Mouse (Mus musculus) bone marrow macrophage, adult 2 months (primary cell): ENCODE data around the gene Car9. TPM values are rescaled to one million over a fixed set of nuclear protein-coding genes. Genes with fewer than 3 reads are reported as not detected.

Experiments
- H3K27ac ChIP-seq: 2 replicates; pipeline ENCODE4 v1.5.1; 2012; ENCODE audit warnings: low read depth, low read length; ENCODE audit not compliant: insufficient read depth
- H3K4me1 ChIP-seq: 2 replicates; pipeline ENCODE4 v1.6.1; 2012; ENCODE audit warnings: low read length; ENCODE audit not compliant: control insufficient read depth, insufficient read depth
- H3K4me3 ChIP-seq: 2 replicates; pipeline ENCODE4 v1.5.1; 2012; ENCODE audit warnings: mild to moderate bottlenecking, low read length, moderate library complexity; ENCODE audit not compliant: insufficient read depth
- CTCF ChIP-seq: IDR thresholded peaks from 2 replicates; pipeline ENCODE4 v1.5.1; 2012; ENCODE audit warnings: low read depth, mild to moderate bottlenecking, low read length, moderate library complexity
- POLR2A ChIP-seq: IDR thresholded peaks from 2 replicates; pipeline ENCODE4 v1.6.1; 2012; ENCODE audit warnings: mild to moderate bottlenecking, low read depth, low read length, borderline replicate concordance
- polyA plus RNA-seq: library from polyadenylated mRNA; stranded (reverse); fragments of >200 nt; gene quantifications from 2 replicates; pipeline ENCODE4 v1.2.4, GENCODE M21; 2012; ENCODE audit not compliant: missing spikeins, insufficient read depth, insufficient read length

Gene Car9
- polyA plus RNA-seq, 1 experiment, result 6.0 TPM

- H3K4me3 ChIP-seq, result no peak overlapping the region
- H3K4me1 ChIP-seq, result peaks cover 5% of the 10 kb centered on the region
- TF ChIP-seq POLR2A (no peak), CTCF (no peak)
- H3K27ac ChIP-seq, result no peak overlapping the region
Measured at GRCm38 (mm10) chr4:43506074-43506473, 692 bp upstream of the Car9 start.

- no peak for TF ChIP-seq CTCF
- no peak for TF ChIP-seq POLR2A
- peaks cover 5% of the 10 kb centered on the region for H3K4me1 ChIP-seq
- peak overlapping the region; percentile 68 for H3K4me3 ChIP-seq
- no peak overlapping the region for H3K27ac ChIP-seq
Measured at GRCm38 (mm10) chr4:43507938-43508665, 1.3 kb downstream of the Car9 start.

GRCm38 (mm10) chr4:43508666-43508997, 1.9 kb downstream of the Car9 start:
- no peak for TF ChIP-seq CTCF
- TF ChIP-seq POLR2A, result no peak
- Histone ChIP-seq H3K4me3 (peak overlapping the region; percentile 68), H3K27ac (no peak overlapping the region), H3K4me1 (peaks cover 5% of the 10 kb centered on the region)

- no peak for TF ChIP-seq CTCF
- peaks cover 5% of the 10 kb centered on the region for H3K4me1 ChIP-seq
- peak overlapping the region; percentile 68 for H3K4me3 ChIP-seq
- H3K27ac ChIP-seq, result no peak overlapping the region
Measured at GRCm38 (mm10) chr4:43509109-43509508, 2.3 kb downstream of the Car9 start.

- TF ChIP-seq CTCF (no peak), POLR2A (no peak)
- peaks cover 5% of the 10 kb centered on the region for H3K4me1 ChIP-seq
- no peak overlapping the region for H3K4me3 ChIP-seq
- H3K27ac ChIP-seq, result no peak overlapping the region
Measured at GRCm38 (mm10) chr4:43511675-43512454, 5.1 kb downstream of the Car9 start.

- Histone ChIP-seq H3K4me3 (no peak overlapping the region), H3K4me1 (peaks cover 3% of the 10 kb centered on the region), H3K27ac (no peak overlapping the region)
- no peak for TF ChIP-seq POLR2A
- TF ChIP-seq CTCF, result no peak
Measured at GRCm38 (mm10) chr4:43512653-43513052, 5.9 kb downstream of the Car9 start.

GRCm38 (mm10) chr4:43513300-43513699, 6.5 kb downstream of the Car9 start:
- Histone ChIP-seq H3K4me3 (no peak overlapping the region), H3K4me1 (no peaks in the 10 kb centered on the region; the same call in 1 of the 2 replicates), H3K27ac (no peak overlapping the region)
- TF ChIP-seq POLR2A, result no peak
- TF ChIP-seq CTCF, result no peak

GRCm38 (mm10) chr4:43513791-43514190, 7.0 kb downstream of the Car9 start:
- Histone ChIP-seq H3K27ac (no peak overlapping the region), H3K4me3 (no peak overlapping the region), H3K4me1 (no peaks in the 10 kb centered on the region; the same call in 1 of the 2 replicates)
- TF ChIP-seq CTCF, result no peak
- TF ChIP-seq POLR2A, result no peak

GRCm38 (mm10) chr4:43515764-43516708, 9.3 kb downstream of the Car9 start:
- no peak overlapping the region for H3K27ac ChIP-seq
- H3K4me1 ChIP-seq, result no peaks in the 10 kb centered on the region
- H3K4me3 ChIP-seq, result no peak overlapping the region
- no peak for TF ChIP-seq CTCF
- no peak for TF ChIP-seq POLR2A
